21 mouse cellular contexts compared by ENCODE assay signal in the genomic region with DNA sequence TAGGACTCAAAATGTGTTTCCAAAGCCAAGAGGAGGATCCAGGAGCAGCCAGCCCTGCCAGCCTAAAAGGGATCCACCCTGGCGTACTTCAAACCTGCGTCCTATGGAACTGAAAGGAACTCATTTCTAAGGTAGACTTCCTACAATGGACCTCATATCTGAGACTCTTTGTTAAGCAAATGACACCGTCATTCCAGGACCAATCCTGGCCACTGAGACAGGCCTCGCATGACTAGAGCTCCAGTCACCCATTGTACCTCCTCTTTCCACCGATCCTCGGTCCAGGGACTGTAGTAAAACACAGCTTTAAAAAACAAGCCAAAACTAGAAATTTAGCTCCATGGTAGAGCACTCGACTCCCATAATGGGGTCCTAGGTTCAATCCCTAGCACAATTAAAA.
"Had no signal": no experiment of that assay in that cellular context is flagged by ENCODE, and none has a peak within 500 bp of the region (broad histone marks: within the 10 kb centered on the region; RNA-seq: fewer than 3 reads in every experiment).

No protein-coding gene starts in this region.

- H3K27ac ChIP-seq: liver, embryonic 13.5 days; liver, embryonic 15.5 days; lung, embryonic 15.5 days; midbrain, embryonic 13.5 days; midbrain, embryonic 15.5 days; neural tube, embryonic 12.5 days; stomach, embryonic 15.5 days; stomach, postnatal 0 days had no signal

- H3K9ac ChIP-seq: liver, embryonic 13.5 days; liver, embryonic 15.5 days; liver, postnatal 0 days; lung, embryonic 15.5 days; midbrain, embryonic 13.5 days; midbrain, embryonic 15.5 days; neural tube, embryonic 12.5 days; stomach, embryonic 15.5 days had no signal

- H3K4me2 ChIP-seq: liver, embryonic 13.5 days; liver, embryonic 15.5 days; lung, embryonic 15.5 days; midbrain, embryonic 11.5 days; midbrain, embryonic 13.5 days; midbrain, embryonic 15.5 days; neural tube, embryonic 12.5 days; stomach, embryonic 15.5 days had no signal

- H3K27me3 ChIP-seq: liver, embryonic 13.5 days; liver, embryonic 15.5 days; lung, embryonic 15.5 days; megakaryocyte, embryonic 14.5 days; midbrain, embryonic 13.5 days; midbrain, embryonic 15.5 days; neural tube, embryonic 12.5 days; stomach, embryonic 15.5 days had no signal

- DNase-seq: liver, embryonic 13.5 days; lung, adult 2 months; lung, postnatal 14 days; retina, postnatal 1 day; right cerebral cortex, adult 18-20 months; right cerebral cortex, postnatal 25 days; right cerebral cortex, postnatal 4 days; thymus, adult 2 months; thymus, postnatal 25 days; thymus, postnatal 4 days had no signal

- ATAC-seq: lung, postnatal 0 days; midbrain, embryonic 13.5 days; midbrain, embryonic 15.5 days had no signal

- H3K9me3 ChIP-seq: liver, embryonic 13.5 days; liver, embryonic 15.5 days; lung, embryonic 15.5 days; midbrain, embryonic 13.5 days; midbrain, embryonic 15.5 days; neural tube, embryonic 12.5 days; stomach, embryonic 15.5 days had no signal

- H3K4me3 ChIP-seq: liver, embryonic 13.5 days; liver, embryonic 15.5 days; lung, embryonic 15.5 days; megakaryocyte, embryonic 14.5 days; midbrain, embryonic 13.5 days; midbrain, embryonic 15.5 days; neural tube, embryonic 12.5 days; stomach, embryonic 15.5 days had no signal

- H3K4me1 ChIP-seq: liver, embryonic 13.5 days; liver, embryonic 15.5 days; lung, embryonic 15.5 days; megakaryocyte, embryonic 14.5 days; neural tube, embryonic 12.5 days; stomach, embryonic 15.5 days had no signal

- H3K36me3 ChIP-seq: liver, embryonic 13.5 days; liver, embryonic 15.5 days; lung, embryonic 15.5 days; midbrain, embryonic 13.5 days; midbrain, embryonic 15.5 days; neural tube, embryonic 12.5 days; stomach, embryonic 15.5 days had no signal
